Mouse (Mus musculus) gastrocnemius, adult 8-10 months (tissue): ENCODE measurements around the gene Ifi35. TPM values are rescaled to one million over a fixed set of nuclear protein-coding genes. Genes with fewer than 3 reads are reported as not detected.
A peak's percentile ranks its signal among the peaks of the same experiment; 100 is the strongest.
"Not testable (repeated sequence)": the region's sequence is repeated elsewhere in the genome, so short reads cannot be mapped to it uniquely, and the experiment has no call there.

ENCODE experiments used
- DNase-seq, 2 experiments: peaks; one replicate each; pipeline ENCODE4 v3.0.0; 2022; ENCODE audit warnings: low spot score in 2 of 2
- total RNA-seq, 4 experiments: library from RNA; stranded (reverse); gene quantifications; 2 replicates each; pipeline ENCODE4 v1.2.4; 2022

Ifi35 gene
- total RNA-seq, 4 experiments from 2014 or later = 7.4 to 9.7 (median 8.7) TPM

DNA sequence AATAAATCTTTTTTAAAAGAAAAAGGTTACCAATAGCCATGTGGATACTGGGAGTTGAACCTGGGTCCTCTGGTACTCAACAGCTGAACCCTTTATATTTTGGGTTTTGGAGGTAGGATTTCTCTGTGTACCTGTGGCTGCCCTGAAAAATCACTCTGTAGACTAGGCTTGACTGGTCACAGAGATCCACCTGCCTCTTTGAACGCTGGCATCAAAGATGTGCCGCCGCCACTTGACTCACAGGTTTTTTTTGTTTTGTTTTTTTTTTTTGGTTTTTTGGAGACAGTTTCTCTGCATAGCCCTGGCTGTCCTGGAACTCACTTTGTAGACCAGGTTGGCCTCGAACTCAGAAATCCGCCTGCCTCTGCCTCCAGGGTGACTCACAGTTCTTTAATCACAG is 421 bp upstream of the Ifi35 start:
- DNase-seq = no peak

DNA sequence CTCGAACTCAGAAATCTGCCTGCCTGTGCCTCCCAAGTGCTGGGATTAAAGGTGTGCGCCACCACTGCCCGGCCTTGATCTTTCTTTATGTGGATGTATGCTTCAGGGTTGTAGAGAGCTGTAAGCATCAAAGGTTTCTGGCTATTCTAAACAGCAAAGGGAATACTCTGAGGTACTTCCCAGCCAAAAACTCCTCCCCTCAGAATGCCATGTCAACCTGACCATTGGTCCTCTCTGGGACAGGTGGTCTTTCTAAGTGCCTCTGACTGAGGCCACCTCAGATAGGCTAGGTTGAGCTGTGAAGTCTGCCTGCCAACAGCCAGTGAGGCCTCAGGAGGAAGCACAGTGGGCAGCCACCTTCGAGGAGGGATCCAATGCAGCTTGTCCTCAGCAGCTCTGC is 692 bp downstream of the Ifi35 start:
- no peak for DNase-seq

- DNase-seq = not testable (repeated sequence)
These were observed 1.4 kb downstream of the Ifi35 start for GRCm38 (mm10) chr11:101449596-101449995.

DNA sequence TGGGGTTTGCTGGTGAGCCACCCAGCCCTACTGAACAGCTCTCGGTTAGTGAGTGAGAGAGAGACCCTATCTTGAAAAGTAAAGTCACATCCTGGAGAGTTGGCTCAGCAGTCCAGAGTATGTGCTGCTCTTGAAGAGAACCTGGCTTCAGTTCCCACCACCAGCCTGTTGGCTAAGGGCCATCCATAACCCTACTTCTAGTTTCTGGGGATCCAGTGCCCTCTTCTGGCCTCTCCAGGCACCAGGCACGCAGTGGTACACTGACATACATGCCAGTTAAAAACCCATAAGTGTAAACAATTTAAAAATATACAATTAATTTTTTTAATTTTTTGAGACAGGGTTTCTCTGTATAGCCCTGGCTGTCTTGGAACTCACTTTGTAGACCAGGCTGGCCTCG is 2.2 kb downstream of the Ifi35 start:
- no peak for DNase-seq

DNA sequence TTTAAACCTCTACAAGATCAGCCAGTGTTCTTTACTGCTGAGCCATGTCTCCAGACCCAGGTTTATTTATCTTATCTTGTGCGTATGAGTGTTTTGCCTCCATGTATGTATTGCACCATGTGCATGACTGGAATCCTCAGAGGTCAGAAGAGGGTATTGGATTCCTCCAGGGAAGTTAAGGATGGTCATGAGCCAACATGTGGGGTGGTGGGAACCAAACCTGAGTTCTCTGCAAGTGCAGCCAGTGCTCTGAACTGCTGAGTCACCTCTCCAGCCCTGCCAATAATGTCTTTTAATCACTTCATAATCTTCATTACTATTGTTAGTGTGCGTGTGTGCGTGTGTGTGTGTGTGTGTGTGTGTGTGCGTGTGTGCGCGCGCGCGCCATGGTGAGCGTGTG is 3.3 kb downstream of the Ifi35 start:
- no peak for DNase-seq

GRCm38 (mm10) chr11:101452093-101452774 is 4.0 kb downstream of the Ifi35 start:
- no peak for DNase-seq

GRCm38 (mm10) chr11:101454702-101455101 is 6.5 kb downstream of the Ifi35 start:
- DNase-seq = no peak

DNA sequence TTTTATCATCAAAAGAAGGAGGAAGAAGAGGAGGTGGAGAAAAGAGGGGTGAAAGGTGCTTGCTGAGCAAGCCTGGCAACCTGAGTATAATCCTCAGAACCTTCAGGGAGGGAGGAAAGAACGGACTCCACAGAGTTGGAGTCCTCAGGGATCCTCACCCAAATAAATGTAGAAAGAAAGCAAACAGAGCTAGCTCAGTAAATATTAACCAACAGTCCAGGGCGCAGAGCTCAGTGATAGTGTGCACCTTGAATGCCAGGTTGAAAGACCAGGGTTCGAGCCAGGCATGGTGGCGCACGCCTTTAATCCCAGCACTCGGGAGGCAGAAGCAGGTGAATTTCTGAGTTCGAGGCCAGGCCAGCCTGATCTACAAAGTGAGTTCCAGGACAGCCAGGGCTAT is 7.4 kb downstream of the Ifi35 start:
- DNase-seq = no peak

DNA sequence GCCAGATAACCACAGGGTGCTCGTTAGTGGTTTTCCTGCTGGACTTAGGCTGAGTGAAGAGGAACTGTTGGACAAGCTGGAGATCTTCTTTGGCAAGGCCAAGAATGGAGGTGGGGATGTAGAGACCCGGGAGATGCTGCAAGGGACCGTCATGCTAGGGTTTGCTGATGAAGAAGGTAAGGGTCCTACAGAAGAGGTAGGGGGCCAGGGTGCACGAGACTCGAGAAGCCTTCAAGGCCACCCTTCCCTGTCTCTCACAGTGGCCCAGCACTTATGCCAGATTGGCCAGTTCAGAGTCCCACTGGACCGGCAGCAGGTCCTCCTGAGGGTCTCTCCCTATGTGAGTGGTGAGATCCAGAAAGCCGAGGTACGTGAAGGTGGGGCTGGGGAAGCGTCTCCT is 9.4 kb downstream of the Ifi35 start:
- no peak for DNase-seq

GRCm38 (mm10) chr11:101458217-101458616 is 10.0 kb downstream of the Ifi35 start:
- no peak for DNase-seq

DNA sequence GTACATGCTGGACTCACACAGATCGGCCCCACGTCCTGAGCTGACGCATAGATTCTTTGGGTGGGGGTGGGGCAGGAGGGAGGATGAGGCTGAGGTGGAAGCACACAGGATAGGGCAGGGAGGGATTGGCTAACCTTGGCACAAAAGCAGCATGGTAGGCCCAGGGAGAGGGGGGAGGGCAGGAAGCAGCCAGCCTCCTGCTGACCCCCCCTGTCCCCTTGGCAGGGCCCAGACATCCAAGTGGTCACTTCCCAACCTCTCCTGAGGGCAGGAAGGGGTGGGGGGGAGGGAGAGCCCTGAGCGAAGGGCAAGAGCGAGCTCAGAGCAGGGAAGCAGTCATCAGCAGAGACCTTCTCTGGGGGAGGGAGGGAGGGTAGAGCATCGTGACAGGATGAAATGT is 11.5 kb downstream of the Ifi35 start:
- no peak for DNase-seq

GRCm38 (mm10) chr11:101460321-101460720 is 12.1 kb downstream of the Ifi35 start:
- DNase-seq = no peak

GRCm38 (mm10) chr11:101462141-101462540 is 13.9 kb downstream of the Ifi35 start:
- no peak for DNase-seq

DNA sequence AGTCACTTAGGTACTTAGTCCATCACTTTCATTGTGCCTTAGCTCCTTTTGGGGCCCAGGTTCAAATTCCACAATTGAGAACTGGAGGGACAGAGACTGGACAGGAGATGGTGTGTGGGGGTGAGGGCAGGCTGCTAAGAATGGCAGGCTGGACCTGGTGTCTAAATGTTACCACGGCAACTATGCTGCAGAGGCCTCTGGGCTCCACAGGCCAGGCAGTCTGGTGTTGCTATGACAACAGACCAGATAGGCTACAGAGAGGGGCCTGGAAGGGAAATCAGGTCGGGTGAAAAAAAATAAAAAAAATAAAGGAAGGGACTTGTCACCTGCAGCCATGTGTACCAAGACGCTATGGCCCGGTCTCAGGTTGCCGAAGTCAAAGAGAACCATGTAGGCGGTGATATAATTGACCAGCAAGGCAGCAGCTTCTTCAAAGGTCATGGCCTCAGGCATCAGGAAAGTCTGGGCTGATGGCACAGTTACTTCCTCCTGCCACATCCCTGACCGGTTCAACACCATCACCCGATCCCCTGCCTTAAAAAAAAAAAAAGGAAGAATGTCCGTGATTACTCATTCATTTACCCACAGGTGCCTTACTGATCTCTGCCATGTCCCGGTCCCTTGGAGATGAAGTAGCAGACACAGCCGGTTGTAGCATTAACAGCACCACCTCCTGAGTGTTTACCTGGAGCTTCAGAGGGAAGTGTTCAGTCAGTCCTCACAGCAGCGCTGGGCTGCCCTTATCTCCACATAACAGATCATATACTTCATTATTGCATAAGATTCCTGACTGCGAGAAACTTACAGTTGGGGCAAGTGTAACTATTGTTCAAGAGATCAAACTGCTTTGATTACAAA is 14.6 kb downstream of the Ifi35 start:
- DNase-seq = no peak

DNA sequence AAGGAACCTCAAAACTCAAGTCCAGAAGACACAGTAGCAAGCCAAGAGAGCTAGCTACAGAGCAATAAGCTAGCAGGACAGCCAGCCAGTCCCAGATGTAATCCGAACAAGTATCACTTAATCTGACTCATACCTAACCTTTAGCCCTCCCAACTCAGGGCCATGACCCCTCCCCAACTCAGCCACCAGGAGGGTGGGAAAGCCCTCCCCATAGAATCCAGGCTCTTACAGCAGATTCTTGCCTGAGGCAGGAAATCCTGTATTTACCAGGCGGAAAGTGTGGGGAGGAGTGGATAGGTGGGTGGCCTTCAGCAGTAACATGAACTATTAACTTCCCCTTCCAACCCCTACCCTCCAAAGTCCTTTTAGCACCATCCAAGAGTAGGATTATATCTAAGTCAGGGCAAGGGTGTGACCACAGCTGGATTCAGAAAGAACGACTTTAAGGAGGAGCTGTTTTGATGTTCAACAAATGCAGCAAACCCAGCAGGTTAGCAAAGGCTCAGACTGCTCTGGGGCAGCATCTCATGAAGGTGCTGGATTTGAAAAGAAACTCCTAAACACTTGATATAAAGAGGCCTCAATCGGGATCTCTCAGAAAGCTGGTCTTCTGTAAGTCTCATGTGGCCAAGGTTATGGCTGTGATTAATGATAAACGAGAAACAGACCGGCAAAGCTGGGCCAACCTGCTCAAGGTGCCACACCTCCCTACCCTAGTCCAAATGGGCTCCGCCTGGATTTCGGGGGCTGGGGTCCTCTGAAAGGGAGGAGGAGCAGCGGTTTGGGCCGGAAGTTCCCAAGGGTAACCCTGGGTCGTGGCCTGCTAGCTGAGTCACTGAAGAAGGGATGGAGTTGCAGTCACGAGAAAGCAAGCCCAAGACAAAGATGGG is 16.2 kb downstream of the Ifi35 start, which contains the start of gene Rnd2:
TSS of gene Rnd2 (plus strand) at position 789 of the 890 bp plus-strand sequence.
- no peak for DNase-seq

DNA sequence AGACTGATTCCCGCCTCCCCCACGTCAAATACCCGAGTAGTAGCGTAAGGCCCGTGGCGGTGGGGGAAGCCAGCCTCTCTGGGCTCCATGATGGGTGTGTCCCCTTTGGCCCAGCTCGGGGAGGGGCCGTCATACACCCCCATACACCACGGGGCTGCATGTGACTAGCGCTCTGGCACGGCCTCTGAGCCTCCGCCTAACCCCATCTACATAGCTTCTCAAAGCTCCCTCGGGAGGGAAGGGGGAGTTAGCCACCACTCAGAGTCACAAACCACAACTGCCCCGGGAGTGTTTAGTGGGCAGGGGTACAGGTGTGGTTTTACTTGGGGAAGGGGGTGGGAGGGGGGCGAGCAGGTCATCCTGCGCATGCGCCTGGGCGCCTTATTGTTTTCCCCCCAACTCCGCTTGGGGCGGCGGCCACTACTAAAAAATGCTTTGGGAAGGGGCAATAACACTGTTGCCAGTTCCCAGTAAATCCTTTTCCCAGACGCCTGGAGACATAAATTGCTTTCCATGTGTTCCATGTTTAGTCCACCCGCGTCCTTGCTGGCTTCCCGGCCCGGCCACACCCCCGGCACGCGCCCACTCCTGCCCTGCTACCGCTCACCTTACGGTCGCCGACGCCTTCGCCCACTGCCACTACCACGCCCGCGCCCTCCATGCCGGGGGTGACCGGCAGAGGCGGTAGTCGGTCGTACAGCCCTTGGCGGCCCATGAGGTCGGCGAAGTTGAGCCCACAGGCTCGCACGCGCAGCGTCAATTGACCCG is 17.1 kb downstream of the Ifi35 start:
- DNase-seq = peak; percentile 67 to 77

- peak; percentile 32 to 56 for DNase-seq
These were observed 17.8 kb downstream of the Ifi35 start, which contains the start of gene Vat1 for GRCm38 (mm10) chr11:101465869-101466551. Gene Vat1 (minus strand): TSS chr11:101466230.

DNA sequence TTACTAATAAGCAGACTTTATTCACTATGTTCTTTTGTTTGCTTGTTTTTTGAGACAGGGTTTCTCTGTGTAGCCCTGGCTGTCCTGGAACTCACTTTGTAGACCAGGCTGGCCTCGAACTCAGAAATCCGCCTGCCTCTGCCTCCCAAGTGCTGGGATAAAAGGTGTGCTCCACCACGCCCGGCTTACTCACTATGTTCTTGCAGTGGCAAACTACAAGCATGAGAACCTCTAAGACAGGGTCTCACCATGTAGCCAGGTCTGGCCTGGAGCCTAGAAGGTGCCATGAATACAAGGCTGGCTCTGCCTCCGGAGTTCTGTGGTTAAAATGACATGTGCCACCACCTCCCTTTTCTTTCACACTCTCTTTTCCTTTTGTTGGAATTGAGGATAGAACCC is 18.3 kb downstream of the Ifi35 start:
- not testable (repeated sequence) for DNase-seq

GRCm38 (mm10) chr11:101467477-101468262 is 19.5 kb downstream of the Ifi35 start:
- peak; percentile 27 to 41 for DNase-seq
